Mouse (Mus musculus): ENCODE results near the gene Id1.

The Id1 gene

GRCm38 (mm10) chr2:152783241-152783640, 47.2 kb downstream of the Id1 start:
- no peak for DNase-seq (ENCODE audit: low spot score in 2 of 2)

GRCm38 (mm10) chr2:152784640-152785039, 48.6 kb downstream of the Id1 start:
- DNase-seq (ENCODE audit: low spot score in 2 of 2): no peak

- DNase-seq (ENCODE audit: low spot score in 2 of 2): no peak
These were observed 49.6 kb downstream of the Id1 start for GRCm38 (mm10) chr2:152785446-152786350.
